Mouse (Mus musculus): ENCODE results near the gene Lyst.

Lyst gene

GRCm38 (mm10) chr13:13573572-13574257 is 16.5 kb upstream of the Lyst start:
- DNase-seq (ENCODE audit: low spot score): peak; percentile 98

GRCm38 (mm10) chr13:13574258-13574870 is 15.8 kb upstream of the Lyst start:
- DNase-seq (ENCODE audit: low spot score): no peak

GRCm38 (mm10) chr13:13575106-13575505 is 15.1 kb upstream of the Lyst start:
- DNase-seq (ENCODE audit: low spot score): no peak

- DNase-seq (ENCODE audit: low spot score): no peak
These were observed 13.6 kb upstream of the Lyst start for GRCm38 (mm10) chr13:13576469-13577205.

GRCm38 (mm10) chr13:13581988-13582387 is 8.2 kb upstream of the Lyst start:
- DNase-seq (ENCODE audit: low spot score): no peak

GRCm38 (mm10) chr13:13583473-13583872 is 6.7 kb upstream of the Lyst start:
- DNase-seq (ENCODE audit: low spot score): no peak

- DNase-seq (ENCODE audit: low spot score): no peak
These were observed 2.5 kb upstream of the Lyst start for GRCm38 (mm10) chr13:13587653-13588184.

- no peak for DNase-seq (ENCODE audit: low spot score)
These were observed 1.7 kb upstream of the Lyst start for GRCm38 (mm10) chr13:13588518-13588917.

GRCm38 (mm10) chr13:13589032-13589431 is 1.2 kb upstream of the Lyst start:
- no peak for DNase-seq (ENCODE audit: low spot score)

- peak; percentile 68 for DNase-seq (ENCODE audit: low spot score)
These were observed 1.7 kb downstream of the Lyst start for GRCm38 (mm10) chr13:13591892-13592291.

- DNase-seq (ENCODE audit: low spot score): no peak
These were observed 6.3 kb downstream of the Lyst start for GRCm38 (mm10) chr13:13596424-13597044.

GRCm38 (mm10) chr13:13597896-13598295 is 7.7 kb downstream of the Lyst start:
- no peak for DNase-seq (ENCODE audit: low spot score)

- DNase-seq (ENCODE audit: low spot score): no peak
These were observed 11.2 kb downstream of the Lyst start for GRCm38 (mm10) chr13:13601407-13601806.

- peak; percentile 11 for DNase-seq (ENCODE audit: low spot score)
These were observed 16.0 kb downstream of the Lyst start for GRCm38 (mm10) chr13:13606149-13606548.

- no peak for DNase-seq (ENCODE audit: low spot score)
These were observed 18.1 kb downstream of the Lyst start for GRCm38 (mm10) chr13:13608311-13608710.

- no peak for DNase-seq (ENCODE audit: low spot score)
These were observed 19.5 kb downstream of the Lyst start for GRCm38 (mm10) chr13:13609655-13610054.

- DNase-seq (ENCODE audit: low spot score): peak; percentile 73
These were observed 22.7 kb downstream of the Lyst start for GRCm38 (mm10) chr13:13612882-13613281.

- DNase-seq (ENCODE audit: low spot score): no peak
These were observed 24.0 kb downstream of the Lyst start for GRCm38 (mm10) chr13:13614235-13614634.

- DNase-seq (ENCODE audit: low spot score): peak; percentile 53
These were observed 31.3 kb downstream of the Lyst start for GRCm38 (mm10) chr13:13621456-13621855.

- DNase-seq (ENCODE audit: low spot score): no peak
These were observed 32.4 kb downstream of the Lyst start for GRCm38 (mm10) chr13:13622565-13622964.

GRCm38 (mm10) chr13:13633746-13634145 is 43.5 kb downstream of the Lyst start:
- DNase-seq (ENCODE audit: low spot score): peak; percentile 33

- no peak for DNase-seq (ENCODE audit: low spot score)
These were observed 44.5 kb downstream of the Lyst start for GRCm38 (mm10) chr13:13634706-13635105.
